Mouse (Mus musculus): ENCODE results near the gene Uggt2. TPM values are rescaled to one million over a fixed set of nuclear protein-coding genes. Genes with fewer than 3 reads are reported as not detected.
"Not testable (repeated sequence)": the region's sequence is repeated elsewhere in the genome, so short reads cannot be mapped to it uniquely, and the experiment has no call there.

Uggt2 gene
- total RNA-seq, 1 experiment from 2014 or later: 15.4 TPM

DNA sequence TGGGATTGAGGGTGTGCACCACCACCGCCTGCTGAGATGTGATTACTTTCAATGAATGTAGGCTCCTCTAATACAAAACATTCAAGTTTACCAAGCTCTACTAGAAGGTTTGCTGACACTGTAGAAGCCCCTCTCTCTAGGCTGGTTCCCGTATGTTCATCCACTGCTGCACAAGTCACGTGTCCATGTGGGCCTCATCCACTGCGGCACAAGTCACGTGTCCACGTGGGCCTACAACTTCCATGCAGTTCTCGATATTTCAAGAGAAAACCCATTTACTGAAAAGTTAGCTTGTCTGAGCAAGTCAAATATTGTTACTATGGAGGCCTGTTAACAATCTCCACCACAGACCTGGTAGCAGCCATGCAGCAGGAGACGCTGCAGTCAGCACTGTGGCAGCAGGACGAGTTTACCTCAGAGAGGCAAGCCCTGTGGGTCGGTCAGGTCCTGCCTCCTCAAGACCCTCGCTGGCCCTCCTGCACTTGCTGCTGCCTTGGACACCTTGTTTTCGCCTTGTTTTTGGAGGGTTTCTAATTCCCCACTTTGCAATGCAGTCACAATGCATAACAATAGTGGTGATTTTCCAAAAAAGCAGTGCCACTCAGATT lies 62.0 kb downstream of the Uggt2 start:
- DNase-seq: no peak

DNA sequence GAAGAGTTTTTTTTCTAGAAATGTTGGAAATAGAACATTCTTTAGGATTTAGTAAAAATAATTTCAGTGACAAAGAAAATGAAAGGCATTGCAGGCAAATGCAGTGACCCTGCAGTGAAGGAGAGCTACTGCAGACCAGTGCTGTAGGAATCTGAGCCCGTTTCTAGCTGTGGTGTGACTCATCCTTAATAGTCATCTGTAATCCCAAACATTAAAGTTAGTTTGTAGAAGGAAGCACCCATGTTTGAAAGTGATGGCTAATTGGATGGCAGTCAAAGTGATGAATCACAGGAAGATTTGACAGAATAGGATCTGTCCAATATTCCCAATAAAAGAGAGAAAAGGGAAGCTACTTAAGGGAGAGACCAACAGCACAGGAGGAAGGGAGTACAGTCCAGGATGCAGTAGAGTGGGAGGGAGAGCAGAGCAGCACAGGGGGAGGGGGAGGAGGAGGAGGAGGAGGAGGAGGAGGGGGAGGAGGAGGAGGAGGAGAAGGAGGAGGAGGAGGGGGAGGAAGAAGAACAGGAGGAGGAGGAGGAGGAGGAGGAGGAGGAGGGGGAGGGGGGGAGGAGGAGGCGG lies 71.5 kb downstream of the Uggt2 start:
- no peak for DNase-seq

DNA sequence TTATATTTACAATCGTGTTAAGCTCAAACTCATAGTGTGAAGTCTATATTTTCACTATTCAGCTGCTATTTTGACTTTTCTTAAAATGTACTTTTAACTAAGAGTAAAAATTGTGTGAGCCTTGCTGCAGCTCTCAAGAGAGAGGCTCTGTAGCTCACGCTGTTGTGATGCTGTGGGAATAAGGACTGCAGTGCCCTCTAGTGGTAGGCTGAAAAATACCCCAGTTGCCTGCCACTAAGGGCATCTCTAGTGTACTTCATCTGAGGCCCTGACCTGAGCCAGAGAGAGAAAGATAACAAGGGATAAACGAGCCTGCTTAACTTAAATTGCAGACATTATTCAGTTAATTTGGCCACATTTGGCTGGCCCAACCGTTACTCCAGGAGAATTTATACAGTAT lies 72.1 kb downstream of the Uggt2 start:
- peak; percentile 50 for DNase-seq

DNA sequence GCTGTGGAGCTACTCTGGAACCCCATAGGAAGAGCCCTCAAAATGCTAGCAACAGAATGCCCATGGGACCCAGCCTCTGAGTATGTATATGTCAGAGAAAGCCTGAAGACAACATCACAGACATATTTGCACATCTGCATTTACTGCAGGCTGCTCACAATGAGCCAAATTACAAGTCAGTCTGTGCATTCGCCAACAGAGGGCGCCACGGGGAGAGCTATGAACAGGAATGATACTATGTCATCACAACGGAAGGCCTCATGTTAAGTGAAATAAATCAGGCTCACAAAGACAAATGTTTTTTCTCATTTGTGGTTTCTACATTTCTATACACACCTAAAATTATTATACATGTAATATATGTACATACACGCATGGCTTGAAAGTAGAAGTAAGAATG lies 73.3 kb downstream of the Uggt2 start:
- DNase-seq: peak; percentile 31

- DNase-seq: no peak
Observed at GRCm38 (mm10) chr14:119013549-119013948, 85.7 kb downstream of the Uggt2 start.

DNA sequence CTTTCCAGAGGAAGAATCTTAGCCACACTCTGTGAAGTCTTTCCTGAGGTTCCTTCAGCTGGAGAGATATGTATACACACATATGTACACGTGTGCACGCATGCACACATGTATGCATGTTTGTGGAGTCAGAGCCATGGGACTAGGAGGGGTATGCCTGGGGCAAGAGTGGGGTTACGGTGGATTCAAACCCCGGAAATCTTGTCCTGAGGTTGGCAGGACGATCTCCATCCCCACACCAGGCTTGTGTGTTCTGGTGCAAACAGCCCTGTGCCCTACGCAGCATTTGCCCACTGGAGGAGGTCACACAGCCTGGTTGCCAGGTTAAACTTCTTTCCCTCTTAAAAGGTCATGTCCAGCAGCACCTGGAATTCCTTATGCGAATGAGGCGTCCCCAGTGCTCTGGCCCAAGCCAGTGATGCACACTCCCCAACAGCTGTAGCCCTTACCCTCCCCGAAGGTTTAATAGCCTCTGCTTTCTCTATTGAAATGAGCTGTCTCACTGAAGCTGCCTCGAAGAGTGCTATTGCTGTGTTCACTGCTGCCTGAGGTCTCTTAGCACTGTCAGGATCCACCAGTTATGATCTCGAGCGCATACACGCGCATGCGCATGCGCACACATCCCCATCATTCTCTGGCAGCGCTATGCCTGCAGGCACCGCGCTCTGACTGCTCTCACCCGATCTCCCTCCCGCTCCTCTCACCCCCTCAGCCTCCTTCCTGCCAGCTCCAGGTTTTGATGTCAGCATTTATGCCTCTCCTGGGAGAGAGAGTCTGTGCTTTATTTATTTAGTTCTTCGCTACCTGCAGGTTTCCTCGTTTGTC lies 86.4 kb downstream of the Uggt2 start:
- DNase-seq: peak; percentile 61

- no peak for DNase-seq
Observed at GRCm38 (mm10) chr14:119009531-119009930, 89.7 kb downstream of the Uggt2 start.

- DNase-seq: no peak
Observed at GRCm38 (mm10) chr14:119008031-119008590, 91.1 kb downstream of the Uggt2 start.

GRCm38 (mm10) chr14:119007103-119007951 lies 91.9 kb downstream of the Uggt2 start:
- peak; percentile 92 for DNase-seq

GRCm38 (mm10) chr14:119006441-119007102 lies 92.7 kb downstream of the Uggt2 start:
- no peak for DNase-seq

GRCm38 (mm10) chr14:119005834-119006233 lies 93.4 kb downstream of the Uggt2 start:
- no peak for DNase-seq

DNA sequence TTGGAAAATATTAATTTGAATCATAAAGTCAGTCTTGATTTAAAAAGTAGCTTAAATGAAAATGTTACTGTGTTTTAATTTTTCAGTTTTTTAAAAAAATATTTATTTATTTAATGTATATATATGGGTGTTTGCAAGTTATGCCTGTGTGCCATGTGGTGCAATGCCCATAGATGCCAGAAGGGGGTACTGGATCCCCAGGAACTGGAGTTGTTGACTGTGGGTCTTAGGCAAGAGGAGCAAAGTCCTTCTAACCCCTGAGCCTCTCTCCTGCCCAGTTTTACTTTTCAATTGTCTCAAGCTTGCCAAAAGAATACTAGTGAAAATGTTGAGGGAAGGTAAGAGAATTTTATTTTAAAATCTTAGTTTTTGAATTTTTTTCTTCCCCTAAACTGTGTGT lies 95.9 kb downstream of the Uggt2 start:
- DNase-seq: no peak

DNA sequence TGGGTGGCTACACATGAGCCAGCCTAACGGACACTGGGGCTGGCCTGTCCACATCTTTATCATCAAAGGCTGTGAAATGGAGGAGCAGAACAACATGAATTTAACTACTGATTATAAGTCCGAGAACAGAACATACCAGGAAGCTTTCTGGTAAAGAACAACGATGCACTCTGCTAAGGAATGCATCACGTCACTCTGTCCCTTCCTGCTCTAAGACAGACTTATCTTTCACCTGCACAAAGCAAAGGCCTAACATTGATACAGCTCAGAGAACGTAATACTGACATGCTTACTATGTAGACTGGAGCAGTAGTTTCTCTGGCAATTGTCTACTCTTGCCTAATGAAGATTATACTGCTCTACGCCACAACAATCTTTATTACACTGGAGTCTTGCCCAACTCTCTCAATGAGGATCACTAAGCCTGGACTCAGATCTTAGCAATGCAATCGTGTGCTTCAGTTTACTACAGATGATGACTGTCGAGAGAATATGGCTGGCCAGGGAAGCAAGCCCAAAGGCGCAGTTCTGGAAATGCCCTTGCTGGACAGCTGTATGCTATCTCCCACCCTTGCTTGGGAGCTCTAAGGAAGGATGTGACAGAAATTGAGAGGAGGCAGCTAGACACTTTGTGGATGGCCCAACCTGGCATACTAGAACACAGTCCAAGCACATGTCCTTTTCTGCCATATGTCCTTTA lies 103.9 kb downstream of the Uggt2 start:
- DNase-seq: no peak

- DNase-seq: peak; percentile 16
Observed at GRCm38 (mm10) chr14:118987523-118988496, 111.4 kb downstream of the Uggt2 start.

GRCm38 (mm10) chr14:118986653-118987522 lies 112.3 kb downstream of the Uggt2 start:
- peak; percentile 70 for DNase-seq

DNA sequence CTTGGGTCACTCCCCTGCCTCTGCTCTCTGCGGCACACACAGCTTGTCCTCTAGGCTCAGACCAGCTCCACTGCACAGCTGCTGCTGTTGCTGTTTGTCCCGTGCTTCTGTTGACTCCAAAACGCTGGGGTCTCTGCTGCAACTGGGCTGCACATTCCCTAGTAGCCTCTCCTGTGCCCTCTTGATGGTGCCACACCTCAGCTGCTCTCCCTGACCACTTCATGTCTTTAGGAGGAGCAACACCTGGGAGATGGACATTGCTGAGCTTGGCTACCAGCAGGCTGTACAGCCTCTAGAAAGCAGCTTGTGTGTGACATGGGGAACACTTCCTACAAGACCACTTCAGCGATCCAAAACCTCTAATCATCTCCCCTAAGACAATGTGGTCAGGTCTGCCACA lies 115.1 kb downstream of the Uggt2 start:
- no peak for DNase-seq

DNA sequence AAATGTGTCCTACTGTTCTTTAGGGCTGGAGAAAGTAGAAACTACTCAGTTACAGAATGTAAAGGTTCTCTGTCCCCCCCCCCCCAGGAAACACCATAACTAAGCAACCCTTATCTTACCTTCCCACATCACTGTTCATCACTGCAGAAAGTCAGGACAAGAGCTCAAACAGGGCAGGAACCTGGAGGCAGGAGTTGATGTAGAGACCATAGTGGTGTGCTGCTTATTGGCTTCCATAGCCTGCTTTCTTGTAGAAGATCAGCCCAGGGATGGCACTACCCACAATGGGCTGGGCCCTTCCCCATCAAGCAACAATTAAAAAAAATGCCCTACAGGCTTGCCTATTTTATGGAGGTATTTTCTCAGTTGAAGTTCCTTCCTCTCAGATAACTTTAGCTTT lies 115.8 kb downstream of the Uggt2 start:
- no peak for DNase-seq

- not testable (repeated sequence) for DNase-seq
Observed at GRCm38 (mm10) chr14:118982429-118983045, 116.7 kb downstream of the Uggt2 start.

Measured in adrenal gland, postnatal 25 days (tissue).